Mouse (Mus musculus) G1E (cell line): ENCODE measurements around the gene Rora.

Source experiments
- CTCF ChIP-seq: IDR thresholded peaks from 2 replicates; pipeline ENCODE4 v1.5.1; 2012; ENCODE audit warnings: low read depth, low read length, inconsistent platforms, mixed read lengths
- GATA1 ChIP-seq: IDR thresholded peaks from 2 replicates; pipeline ENCODE4 v1.6.1; 2012; ENCODE audit warnings: borderline replicate concordance, low read length, inconsistent platforms, mixed read lengths
- GATA2 ChIP-seq: IDR thresholded peaks from 2 replicates; pipeline ENCODE4 v1.6.1; 2012; ENCODE audit warnings: low read depth, low read length, inconsistent platforms, borderline replicate concordance
- POLR2AphosphoS5 ChIP-seq: IDR thresholded peaks from 2 replicates; pipeline ENCODE4 v1.6.1; 2012; ENCODE audit warnings: low read depth, low read length, inconsistent platforms; ENCODE audit not compliant: insufficient replicate concordance
- TAL1 ChIP-seq: conservative IDR thresholded peaks from 2 replicates; pipeline ENCODE4 v1.6.1; 2012; ENCODE audit warnings: low read depth, low read length, inconsistent platforms, mixed read lengths

DNA sequence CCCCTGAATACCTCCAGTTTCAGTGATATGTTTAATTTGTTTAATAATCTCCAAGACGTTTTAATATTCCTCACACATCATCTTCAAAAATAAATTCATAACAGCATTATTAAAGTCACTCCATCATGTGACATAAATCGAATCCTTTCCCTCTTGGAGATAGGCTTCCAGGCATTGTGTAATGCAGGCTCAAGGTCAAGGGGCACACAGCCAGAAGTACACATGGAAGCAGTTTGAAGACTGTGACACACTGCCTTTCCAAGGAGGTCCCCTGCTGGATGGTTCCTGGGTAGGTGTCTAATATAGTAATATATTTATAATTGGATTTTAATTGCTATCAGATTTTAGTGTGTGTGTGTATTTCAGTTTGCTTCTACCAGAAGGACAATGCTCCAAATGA lies 103.4 kb downstream of the Rora start:
- TF ChIP-seq GATA2 (no peak), CTCF (no peak), TAL1 (no peak), POLR2AphosphoS5 (no peak), GATA1 (no peak)
